Mouse (Mus musculus) heart, embryonic 16.5 days (tissue): Measurements from ENCODE around the gene Dync1i1. TPM values are rescaled to one million over a fixed set of nuclear protein-coding genes. Genes with fewer than 3 reads are reported as not detected.
A peak's percentile ranks its signal among the peaks of the same experiment; 100 is the strongest.

Source experiments
- ATAC-seq: fragments of 200-750 bp; cut with Nextera tagmentation; replicated peaks from 2 replicates; pipeline ENCODE4 v1.8.0; 2017; ENCODE audit warnings: moderate number of reproducible peaks; ENCODE audit not compliant: insufficient read depth, low FRiP score; ENCODE audit errors: extremely low read depth
- H3K27ac ChIP-seq: fragments of 300-500 bp; sonication (generic); 2 replicates; pipeline ENCODE4 v1.5.1; 2014; ENCODE audit warnings: mild to moderate bottlenecking, low read length, control low read depth, moderate library complexity
- H3K27me3 ChIP-seq: fragments of 300-500 bp; sonication (generic); 2 replicates; pipeline ENCODE4 v1.6.1; 2014; ENCODE audit warnings: low read length, mixed read lengths; ENCODE audit not compliant: control insufficient read depth, insufficient read depth
- H3K36me3 ChIP-seq: fragments of 300-500 bp; sonication (generic); 2 replicates; pipeline ENCODE4 v1.6.1; 2014; ENCODE audit not compliant: control insufficient read depth, insufficient read depth
- H3K4me1 ChIP-seq: fragments of 300-500 bp; sonication (generic); 2 replicates; pipeline ENCODE4 v1.6.1; 2014; ENCODE audit warnings: low read length, mixed read lengths; ENCODE audit not compliant: control insufficient read depth, insufficient read depth
- H3K4me2 ChIP-seq: fragments of 300-500 bp; sonication (generic); 2 replicates; pipeline ENCODE4 v1.6.1; 2014; ENCODE audit warnings: low read depth, mild to moderate bottlenecking, control low read depth, low read length
- H3K4me3 ChIP-seq: fragments of 300-500 bp; sonication (generic); 2 replicates; pipeline ENCODE4 v1.5.1; 2014; ENCODE audit warnings: mild to moderate bottlenecking, control low read depth, low read length
- H3K9ac ChIP-seq: fragments of 300-500 bp; sonication (generic); 2 replicates; pipeline ENCODE4 v1.6.1; 2014; ENCODE audit warnings: low read length, control low read depth
- H3K9me3 ChIP-seq: fragments of 300-500 bp; sonication (generic); replicated peaks from 2 replicates; pipeline ENCODE4 v1.6.1; 2016; ENCODE audit warnings: low read length; ENCODE audit not compliant: control insufficient read depth
- WGBS: fragments of 180-500 bp; shearing (Covaris S2); extraction: QIAGEN DNeasy Blood & Tissue Kit; methylation state at CpG from one replicate; pipeline ENCODE4 v1.1.7; 2014; 5-methylcytosine and 5-hydroxymethylcytosine counted together
- polyA plus RNA-seq: library from polyadenylated mRNA; unstranded; fragments of >200 nt; fragmentation: Nextera tagmentation; extraction: Ambion mirVana; gene quantifications from 2 replicates; pipeline ENCODE4 v1.2.1, GENCODE M21; 2015

Gene Dync1i1
- polyA plus RNA-seq, 1 experiment from 2014 or later, result 2.0 TPM

DNA sequence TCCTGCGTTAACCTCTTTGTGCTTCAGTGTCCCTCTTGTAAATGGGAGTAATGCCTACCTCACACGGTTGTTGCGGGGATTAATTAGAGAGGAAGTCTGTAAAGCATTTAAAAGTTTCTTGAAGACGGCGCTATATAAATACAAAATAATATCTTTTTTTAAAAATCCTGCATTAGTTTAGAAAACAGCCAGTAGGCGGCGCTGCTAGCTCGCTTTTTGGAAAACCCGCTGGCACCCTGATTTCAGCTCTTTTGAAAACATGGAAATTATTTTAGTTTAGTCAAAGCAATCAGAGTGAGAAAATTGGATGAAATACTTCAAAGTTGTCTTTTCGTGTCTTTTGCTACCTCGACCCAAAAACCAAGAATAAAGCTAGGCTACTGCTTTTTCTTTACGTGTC lies 132.9 kb downstream of the Dync1i1 start:
- Histone ChIP-seq H3K4me1 (peaks cover 5% of the 10 kb centered on the region; the same call in 1 of the 2 replicates), H3K27ac (no peak overlapping the region), H3K27me3 (no peaks in the 10 kb centered on the region), H3K4me3 (peak overlapping the region; percentile 38), H3K9ac (no peak overlapping the region), H3K9me3 (no peaks in the 10 kb centered on the region), H3K36me3 (no peaks in the 10 kb centered on the region), H3K4me2 (peak overlapping the region; percentile 60)
- WGBS, result 10% methylated on average over 12 of the region's 12 CpGs
- ATAC-seq, result no peak

DNA sequence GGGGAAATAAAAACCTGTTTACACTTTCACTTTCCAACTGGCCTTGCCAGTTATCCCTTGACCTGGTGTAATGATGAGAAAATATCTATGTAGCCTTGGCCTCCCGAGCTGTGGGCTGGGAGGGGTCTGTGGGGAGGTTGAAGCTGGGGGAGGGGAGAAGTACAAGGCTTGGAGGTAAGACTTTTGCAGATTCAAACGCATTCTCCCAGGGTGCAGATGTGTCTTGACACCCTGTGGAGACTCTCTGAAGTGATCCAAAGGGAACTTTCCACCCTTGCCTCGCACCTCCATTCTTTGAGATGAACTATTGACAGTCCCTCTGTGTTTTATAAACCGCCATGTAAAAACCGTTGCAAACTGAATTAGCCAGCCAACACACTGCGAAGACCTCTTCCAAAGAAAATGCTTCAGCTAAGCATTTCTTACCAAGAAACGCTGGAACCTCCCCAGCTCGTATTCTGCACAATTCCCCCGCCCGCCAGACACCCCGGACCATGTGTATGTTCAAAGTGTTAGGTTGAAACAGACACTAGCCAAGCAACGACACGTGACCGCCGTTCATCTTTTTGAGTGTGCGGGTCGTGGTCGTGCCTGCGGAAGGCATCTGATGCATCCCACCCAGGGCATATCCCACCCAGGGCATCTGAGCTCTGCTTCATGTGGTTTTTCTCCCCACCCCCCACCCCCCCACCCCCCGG lies 133.6 kb downstream of the Dync1i1 start:
- H3K4me2 ChIP-seq, result peak overlapping the region; percentile 60
- no peak for ATAC-seq
- peak overlapping the region; percentile 6; the same call in 1 of the 2 replicates for H3K4me3 ChIP-seq
- 64% methylated on average over 20 of the region's 20 CpGs for WGBS
- no peak overlapping the region for H3K27ac ChIP-seq
- no peaks in the 10 kb centered on the region for H3K27me3 ChIP-seq
- no peaks in the 10 kb centered on the region for H3K9me3 ChIP-seq
- peaks cover 5% of the 10 kb centered on the region; the same call in 1 of the 2 replicates for H3K4me1 ChIP-seq
- H3K36me3 ChIP-seq, result no peaks in the 10 kb centered on the region
- 0 out of 2 replicates have a peak overlapping the region, but pooled peaks have one; percentile 7 for H3K9ac ChIP-seq

DNA sequence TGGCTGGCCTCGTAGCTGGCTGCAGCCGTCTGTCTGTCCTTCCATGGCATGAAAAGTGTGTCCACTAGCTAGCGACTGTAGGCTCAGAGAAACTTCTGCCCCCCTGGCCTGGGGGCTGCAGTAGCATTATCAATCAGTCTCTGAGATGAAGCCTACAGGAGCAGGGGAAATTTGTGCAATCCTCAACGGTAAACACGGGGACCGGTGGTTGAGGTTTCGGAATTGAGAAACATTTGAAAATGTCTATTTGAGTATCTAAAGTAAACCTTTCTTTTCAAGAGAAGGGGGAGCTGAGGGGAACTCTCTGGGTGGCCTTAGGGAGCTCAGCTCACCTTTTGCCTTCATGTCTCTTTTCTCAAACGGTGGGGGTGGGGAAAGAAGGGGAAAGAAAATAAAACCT lies 134.2 kb downstream of the Dync1i1 start:
- no peak overlapping the region for H3K4me2 ChIP-seq
- whole genome bisulfite sequencing, result 59% methylated on average over 8 of the region's 8 CpGs

DNA sequence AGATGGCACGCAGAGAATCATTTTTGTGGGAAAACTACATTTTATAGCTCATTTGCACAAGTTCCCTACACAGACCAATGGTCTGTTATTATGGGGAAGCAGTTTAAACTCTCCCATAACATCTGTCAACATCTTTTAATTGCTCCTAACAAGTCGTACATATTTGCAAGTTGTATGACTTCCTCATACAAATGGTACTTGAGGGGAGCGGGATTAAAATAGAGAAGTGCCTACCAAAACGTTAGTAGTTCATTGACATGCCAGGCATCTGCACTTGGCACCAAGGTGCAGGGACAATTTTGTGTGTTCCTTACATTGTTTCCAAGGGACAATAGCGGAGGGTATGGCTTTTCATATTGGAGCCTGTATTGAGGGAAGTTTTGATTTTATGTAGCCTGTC lies 140.7 kb downstream of the Dync1i1 start:
- Histone ChIP-seq H3K4me3 (no peak overlapping the region), H3K9me3 (no peaks in the 10 kb centered on the region), H3K27me3 (no peaks in the 10 kb centered on the region), H3K36me3 (no peaks in the 10 kb centered on the region), H3K9ac (no peak overlapping the region), H3K27ac (no peak overlapping the region), H3K4me1 (no peaks in the 10 kb centered on the region), H3K4me2 (no peak overlapping the region)
- no peak for ATAC-seq
- WGBS, result 59% methylated on average over 5 of the region's 5 CpGs

More for the DNA sequence above, 134.2 kb downstream of the Dync1i1 start:
- no peak overlapping the region for H3K4me3 ChIP-seq
- H3K36me3 ChIP-seq, result no peaks in the 10 kb centered on the region
- no peaks in the 10 kb centered on the region for H3K9me3 ChIP-seq
- ATAC-seq, result no peak
- H3K27me3 ChIP-seq, result no peaks in the 10 kb centered on the region
- no peak overlapping the region for H3K27ac ChIP-seq
- peaks cover 5% of the 10 kb centered on the region; the same call in 1 of the 2 replicates for H3K4me1 ChIP-seq
- no peak overlapping the region for H3K9ac ChIP-seq

DNA sequence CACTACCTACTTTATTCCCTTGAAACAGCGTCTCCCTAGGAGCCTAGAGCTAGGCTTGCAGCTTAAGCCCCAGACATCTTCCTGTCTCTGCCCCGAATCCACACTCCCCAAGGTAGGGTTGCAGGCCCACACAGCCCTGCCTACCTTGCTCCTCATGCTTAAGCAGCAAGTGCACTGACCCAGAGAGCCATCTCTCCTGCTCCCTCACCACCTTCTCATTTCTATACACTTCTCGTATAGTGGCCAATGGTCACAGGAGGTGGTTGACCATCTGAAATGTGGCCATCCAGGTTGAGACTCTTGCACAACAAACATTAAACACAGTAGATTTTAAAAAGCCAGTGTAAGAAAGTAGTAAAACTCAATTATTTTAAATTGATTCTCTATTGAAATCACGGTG lies 141.8 kb downstream of the Dync1i1 start:
- Histone ChIP-seq H3K9me3 (no peaks in the 10 kb centered on the region), H3K4me3 (no peak overlapping the region), H3K4me1 (no peaks in the 10 kb centered on the region), H3K36me3 (no peaks in the 10 kb centered on the region), H3K27ac (no peak overlapping the region), H3K27me3 (no peaks in the 10 kb centered on the region), H3K9ac (no peak overlapping the region), H3K4me2 (no peak overlapping the region)
- WGBS, result 86% methylated on average over 4 of the region's 4 CpGs
- no peak for ATAC-seq

DNA sequence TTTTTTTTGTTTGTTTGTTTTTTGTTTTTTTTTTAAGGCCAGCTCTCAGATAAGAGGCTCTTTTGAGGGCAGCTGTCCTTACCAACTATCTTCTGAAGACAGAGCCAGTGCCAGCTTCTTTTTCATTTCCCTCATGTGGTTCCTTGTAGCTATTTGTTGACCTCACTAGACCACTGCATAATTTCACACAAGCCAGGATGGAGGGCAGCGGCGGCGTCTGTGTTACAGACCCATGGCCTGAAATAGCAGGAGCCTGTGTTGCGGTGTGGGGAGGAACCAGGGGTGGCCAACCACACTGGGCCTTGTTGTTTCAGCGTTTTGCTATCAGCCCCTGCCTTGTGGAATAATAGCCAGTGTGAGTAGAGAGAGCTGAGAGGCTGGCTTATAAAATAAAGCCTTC lies 145.6 kb downstream of the Dync1i1 start:
- no peak overlapping the region for H3K27ac ChIP-seq

DNA sequence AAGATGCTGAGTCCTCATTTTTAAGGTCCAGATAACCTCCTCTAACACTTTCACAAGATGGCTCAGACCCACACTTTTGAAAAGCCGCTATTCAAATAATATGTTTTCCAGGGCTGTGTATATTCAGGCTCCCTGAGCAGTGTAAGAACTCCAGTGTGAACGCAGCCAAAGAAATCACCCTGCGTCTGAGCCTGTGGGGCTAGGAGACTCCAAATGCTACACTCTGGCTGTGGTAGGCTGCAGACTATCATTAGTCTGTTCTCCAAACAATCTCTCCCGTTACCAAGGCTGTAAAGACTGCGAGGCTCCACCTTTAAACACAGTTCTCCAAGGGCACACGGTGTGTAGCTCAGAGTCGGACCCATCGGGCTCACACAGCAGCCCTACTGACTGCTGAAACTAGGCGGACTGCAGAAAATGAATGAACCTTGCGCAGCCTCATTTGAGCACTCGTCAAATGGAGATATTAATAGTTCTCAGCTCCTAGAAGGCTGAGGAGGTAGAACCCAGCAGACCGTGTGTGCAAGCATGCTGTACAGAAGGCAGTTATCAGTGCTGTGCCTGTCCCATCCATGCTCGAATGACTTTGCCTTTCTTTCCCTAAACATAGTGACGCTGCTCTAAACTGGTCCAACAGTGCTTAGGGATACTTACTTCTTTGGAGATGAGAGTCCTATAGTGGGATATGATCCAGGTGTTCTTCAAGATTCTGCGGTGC lies 146.3 kb downstream of the Dync1i1 start:
- Histone ChIP-seq H3K27me3 (no peaks in the 10 kb centered on the region), H3K9me3 (no peaks in the 10 kb centered on the region), H3K9ac (no peak overlapping the region), H3K27ac (no peak overlapping the region), H3K4me1 (no peaks in the 10 kb centered on the region), H3K4me2 (peak overlapping the region; percentile 36), H3K4me3 (no peak overlapping the region), H3K36me3 (no peaks in the 10 kb centered on the region)
- no peak for ATAC-seq
- WGBS, result 57% methylated on average over 15 of the region's 15 CpGs

More for the DNA sequence above, 145.6 kb downstream of the Dync1i1 start:
- WGBS, result 40% methylated on average over 5 of the region's 5 CpGs
- H3K4me3 ChIP-seq, result no peak overlapping the region
- no peak overlapping the region for H3K9ac ChIP-seq
- no peak for ATAC-seq
- H3K9me3 ChIP-seq, result no peaks in the 10 kb centered on the region
- H3K36me3 ChIP-seq, result no peaks in the 10 kb centered on the region
- no peak overlapping the region for H3K4me2 ChIP-seq
- no peaks in the 10 kb centered on the region for H3K27me3 ChIP-seq
- no peaks in the 10 kb centered on the region for H3K4me1 ChIP-seq

DNA sequence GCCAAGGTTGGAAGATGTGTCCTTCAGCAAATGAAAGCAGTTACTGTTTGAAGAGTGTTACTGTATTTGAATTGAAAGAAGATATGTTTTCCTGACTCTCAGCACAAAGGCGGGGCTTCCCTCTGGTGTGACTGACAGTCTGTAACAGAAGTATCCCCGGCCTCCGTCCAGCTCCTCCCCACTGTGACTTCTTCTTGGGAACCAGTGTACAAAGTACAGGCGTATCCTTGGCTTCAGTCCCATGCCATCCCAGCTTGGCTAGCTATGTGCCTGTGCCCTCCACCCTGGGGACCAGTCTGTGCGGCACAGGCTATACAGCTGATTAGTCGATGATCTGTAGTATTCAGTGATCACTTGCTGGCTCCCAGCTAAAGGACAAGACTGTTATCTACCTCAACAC lies 163.9 kb downstream of the Dync1i1 start:
- Histone ChIP-seq H3K4me3 (no peak overlapping the region), H3K9me3 (no peaks in the 10 kb centered on the region), H3K27me3 (no peaks in the 10 kb centered on the region), H3K9ac (no peak overlapping the region), H3K36me3 (no peaks in the 10 kb centered on the region), H3K4me1 (no peaks in the 10 kb centered on the region), H3K27ac (no peak overlapping the region), H3K4me2 (no peak overlapping the region)
- no peak for ATAC-seq
- WGBS, result 77% methylated on average over 6 of the region's 6 CpGs

DNA sequence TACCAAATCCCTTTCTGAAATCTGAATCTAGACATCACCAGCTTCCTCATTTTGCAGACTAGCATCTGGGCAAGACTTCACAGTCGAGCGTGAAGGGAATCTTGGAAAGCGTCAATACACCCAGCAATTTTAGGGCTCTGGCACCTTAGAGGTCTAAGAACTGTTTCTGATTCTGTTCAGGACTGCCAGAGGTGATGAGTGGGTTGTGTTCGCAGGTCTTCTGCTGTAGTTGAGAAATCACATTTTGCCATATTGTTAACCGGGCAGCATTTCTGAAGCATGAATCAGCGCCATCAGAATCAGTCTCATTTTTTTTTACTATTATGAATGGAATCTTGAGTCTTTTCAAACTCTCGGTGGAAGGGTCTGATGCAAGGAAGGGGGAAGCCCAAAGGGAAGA lies 185.9 kb downstream of the Dync1i1 start:
- Histone ChIP-seq H3K9ac (no peak overlapping the region), H3K27me3 (no peaks in the 10 kb centered on the region), H3K27ac (no peak overlapping the region), H3K9me3 (no peaks in the 10 kb centered on the region), H3K4me1 (no peaks in the 10 kb centered on the region), H3K4me2 (no peak overlapping the region), H3K4me3 (no peak overlapping the region), H3K36me3 (no peaks in the 10 kb centered on the region)
- no peak for ATAC-seq
- WGBS, result 75% methylated on average over 7 of the region's 7 CpGs
